Mouse (Mus musculus) lung, adult 2 months (tissue): ENCODE measurements around the gene Vmn1r230. TPM values are rescaled to one million over a fixed set of nuclear protein-coding genes. Genes with fewer than 3 reads are reported as not detected.

Source experiments
- DNase-seq: peaks from one replicate; pipeline ENCODE4 v3.0.0; 2022
- H3K4me1 ChIP-seq: fragments of 200-500 bp; 2 replicates; pipeline ENCODE4 v1.6.1; 2011; ENCODE audit warnings: low read length; ENCODE audit not compliant: control insufficient read depth, insufficient read depth
- H3K4me3 ChIP-seq: fragments of 200-500 bp; replicated peaks from 2 replicates; pipeline ENCODE3; 2011; ENCODE audit warnings: low read depth, mild to moderate bottlenecking, control low read depth, low read length; ENCODE audit errors: extremely low read depth
- CTCF ChIP-seq: fragments of 200-500 bp; IDR thresholded peaks from 2 replicates; pipeline ENCODE4 v1.5.1; 2011; ENCODE audit warnings: mild to moderate bottlenecking, low read length, control low read depth; ENCODE audit not compliant: insufficient read depth
- POLR2A ChIP-seq: fragments of 200-500 bp; IDR thresholded peaks from 2 replicates; pipeline ENCODE4 v1.6.1; 2011; ENCODE audit warnings: low read depth, mild to moderate bottlenecking, control low read depth, low read length, borderline replicate concordance; ENCODE audit errors: extremely low read depth
- WGBS: fragments of 180-500 bp; shearing (Covaris S2); methylation state at CpG from one replicate; pipeline ENCODE4 v1.1.7; 2018; 5-methylcytosine and 5-hydroxymethylcytosine counted together
- polyA plus RNA-seq: library from polyadenylated mRNA; depleted of rRNA; stranded (reverse); fragments of >200 nt; gene quantifications from 2 replicates; pipeline ENCODE4 v1.2.3, GENCODE M21; 2012; rRNA removed

Vmn1r230 gene
- polyA plus RNA-seq = not detected in 2 replicates

DNA sequence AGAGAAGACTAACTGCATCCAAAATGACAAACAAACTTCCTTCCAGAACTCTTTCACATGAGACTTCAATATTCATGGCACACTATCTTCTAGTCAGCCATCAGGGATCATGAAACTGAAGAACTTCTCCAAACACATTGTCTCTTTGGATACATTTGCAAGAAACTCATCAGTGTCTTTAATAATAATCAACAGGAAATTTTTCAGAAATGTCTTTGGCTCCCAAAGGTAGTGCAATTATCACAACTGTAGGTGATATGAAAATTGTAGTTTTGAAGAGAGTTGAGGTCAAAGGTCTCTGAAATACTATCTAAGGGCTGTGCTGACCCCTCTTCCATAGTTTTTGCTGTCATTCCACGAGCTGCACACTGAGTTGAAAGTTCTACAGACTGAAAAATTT lies at the start of gene Vmn1r230:
Gene Vmn1r230 (plus strand): TSS at position 301 of the 400 bp plus-strand sequence.
- Histone ChIP-seq H3K4me1 (no peaks in the 10 kb centered on the region), H3K4me3 (no peak within 1 kb of the TSS)
- TF ChIP-seq POLR2A (no peak), CTCF (no peak)
- DNase-seq = no peak
- 8% methylated on average over 1 of the region's 1 CpGs for WGBS

DNA sequence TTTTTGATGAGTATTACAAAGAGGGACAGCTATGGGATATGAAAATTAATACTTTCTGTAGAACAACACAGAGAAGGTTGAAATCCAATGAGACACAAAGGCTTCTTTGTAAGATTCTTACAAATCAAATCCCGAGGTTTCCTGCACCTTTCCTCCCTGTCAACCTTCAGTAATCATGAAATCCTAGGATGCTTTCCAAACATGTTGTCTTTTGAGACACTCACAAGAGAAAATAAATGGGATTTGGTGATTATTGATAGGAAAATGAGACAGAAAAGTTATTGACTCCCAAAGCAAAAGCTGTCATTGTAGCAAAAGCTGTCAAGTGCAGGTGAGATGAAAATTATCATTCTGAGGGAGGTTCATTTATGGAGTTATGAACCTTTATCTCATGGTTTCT lies 29.0 kb upstream of the Vmn1r230 start, which contains the start of gene Vmn1r229:
Gene Vmn1r229 (plus strand): TSS at position 301 of the 400 bp plus-strand sequence.
- Histone ChIP-seq H3K4me3 (no peak within 1 kb of the TSS), H3K4me1 (no peaks in the 10 kb centered on the region)
- WGBS = 33% methylated on average over 1 of the region's 1 CpGs
- no peak for DNase-seq
- TF ChIP-seq POLR2A = no peak
- no peak for TF ChIP-seq CTCF

Other genes with a start within 250 kb of the Vmn1r230 start
- not detected in 2 replicates for gene Vmn2r110, start 244.0 kb upstream of the Vmn1r230 start, polyA plus RNA-seq
- not detected in 2 replicates for gene Fpr-rs3, start 215.6 kb upstream of the Vmn1r230 start, polyA plus RNA-seq
- gene Vmn1r226, start 157.6 kb upstream of the Vmn1r230 start, polyA plus RNA-seq = not detected in 2 replicates
- gene Vmn1r227, start 110.6 kb upstream of the Vmn1r230 start, polyA plus RNA-seq = not detected in 2 replicates
- not detected in 2 replicates for gene Vmn1r228, start 54.3 kb upstream of the Vmn1r230 start, polyA plus RNA-seq
- not detected in 2 replicates for gene Vmn1r229, start 28.9 kb upstream of the Vmn1r230 start, polyA plus RNA-seq
- not detected in 2 replicates for gene Vmn1r231, start 64.6 kb downstream of the Vmn1r230 start, polyA plus RNA-seq
- not detected in 2 replicates for gene Vmn1r232, start 79.3 kb downstream of the Vmn1r230 start, polyA plus RNA-seq
- gene Ppp2r1a, start 104.9 kb downstream of the Vmn1r230 start, polyA plus RNA-seq = 146 and 208 TPM in 2 replicates
- not detected in 2 replicates for gene Vmn1r233, start 156.0 kb downstream of the Vmn1r230 start, polyA plus RNA-seq
- gene Zfp160, start 168.5 kb downstream of the Vmn1r230 start, polyA plus RNA-seq = 1.6 and 2.7 TPM in 2 replicates